Mouse (Mus musculus) midbrain, embryonic 11.5 days (tissue): ENCODE results near the gene Gm49369. TPM values are rescaled to one million over a fixed set of nuclear protein-coding genes. Genes with fewer than 3 reads are reported as not detected.
A peak's percentile ranks its signal among the peaks of the same experiment; 100 is the strongest.

Experiments
- ATAC-seq: fragments of 200-750 bp; cut with Nextera tagmentation; 2 replicates; pipeline ENCODE4 v1.8.0; 2017; ENCODE audit warnings: moderate TSS enrichment, moderate library complexity; ENCODE audit not compliant: low FRiP score
- DNase-seq: peaks from one replicate; pipeline ENCODE4 v3.0.0; 2015; ENCODE audit warnings: low spot score; ENCODE audit errors: missing footprints
- H3K27ac ChIP-seq: fragments of 300-500 bp; sonication (generic); 2 replicates; pipeline ENCODE4 v1.5.1; 2014; ENCODE audit warnings: low read depth, low read length
- H3K27me3 ChIP-seq: fragments of 300-500 bp; sonication (generic); 2 replicates; pipeline ENCODE4 v1.6.1; 2014; ENCODE audit warnings: mild to moderate bottlenecking, low read length, moderate library complexity, mixed read lengths; ENCODE audit not compliant: control insufficient read depth, insufficient read depth
- H3K36me3 ChIP-seq: fragments of 300-500 bp; sonication (generic); 2 replicates; pipeline ENCODE4 v1.6.1; 2014; ENCODE audit warnings: mild to moderate bottlenecking, low read length, moderate library complexity, mixed read lengths; ENCODE audit not compliant: control insufficient read depth, insufficient read depth
- H3K4me1 ChIP-seq: fragments of 300-500 bp; sonication (generic); 2 replicates; pipeline ENCODE4 v1.6.1; 2014; ENCODE audit warnings: low read length; ENCODE audit not compliant: control insufficient read depth, insufficient read depth
- H3K4me2 ChIP-seq: fragments of 300-500 bp; sonication (generic); 2 replicates; pipeline ENCODE4 v1.6.1; 2014; ENCODE audit warnings: mild to moderate bottlenecking, moderate library complexity
- H3K4me3 ChIP-seq: fragments of 300-500 bp; sonication (generic); 2 replicates; pipeline ENCODE4 v1.5.1; 2014; ENCODE audit warnings: low read depth, low read length
- H3K9ac ChIP-seq: fragments of 300-500 bp; sonication (generic); 2 replicates; pipeline ENCODE4 v1.6.1; 2014; ENCODE audit warnings: low read length
- H3K9me3 ChIP-seq: fragments of 300-500 bp; sonication (generic); 2 replicates; pipeline ENCODE4 v1.6.1; 2016; ENCODE audit warnings: low read length; ENCODE audit not compliant: control insufficient read depth
- WGBS: fragments of 180-500 bp; shearing (Covaris S2); extraction: QIAGEN DNeasy Blood & Tissue Kit; methylation state at CpG from one replicate; pipeline ENCODE4 v1.1.7; 2014; 5-methylcytosine and 5-hydroxymethylcytosine counted together
- polyA plus RNA-seq: library from polyadenylated mRNA; unstranded; fragments of >200 nt; fragmentation: Nextera tagmentation; extraction: Ambion mirVana; gene quantifications from 2 replicates; pipeline ENCODE4 v1.2.1, GENCODE M21; 2014

The Gm49369 gene
- polyA plus RNA-seq, 1 experiment from 2014 or later: 0.93 TPM

DNA sequence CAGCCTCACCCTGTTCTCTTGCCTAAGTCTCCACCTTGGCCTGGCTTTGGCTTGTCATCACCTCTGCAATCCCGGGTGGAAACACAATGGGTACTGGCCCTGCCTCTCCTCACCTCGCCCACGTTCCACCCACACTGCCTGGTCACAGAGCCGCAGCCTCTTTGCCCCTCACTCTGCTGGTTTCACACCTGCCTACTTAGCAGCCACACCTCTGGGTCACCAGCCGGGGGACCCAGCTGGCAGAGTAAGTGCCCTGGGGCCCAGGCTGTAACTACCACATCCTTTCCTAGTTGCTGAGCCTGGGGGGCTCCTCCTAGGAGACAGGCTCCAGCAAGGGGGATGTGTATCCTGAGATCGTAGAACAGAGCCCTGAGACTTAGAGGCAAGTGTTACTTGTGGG is 3.3 kb downstream of the Gm49369 start:
- 89% methylated on average over 6 of the region's 6 CpGs for WGBS
- Histone ChIP-seq H3K4me1 (no peaks in the 10 kb centered on the region), H3K36me3 (peaks cover 30% of the 10 kb centered on the region; the same call in 1 of the 2 replicates), H3K9me3 (no peaks in the 10 kb centered on the region), H3K27me3 (no peaks in the 10 kb centered on the region), H3K9ac (no peak overlapping the region), H3K4me2 (no peak overlapping the region), H3K4me3 (no peak overlapping the region), H3K27ac (no peak overlapping the region)
- no peak for ATAC-seq
- no peak for DNase-seq

DNA sequence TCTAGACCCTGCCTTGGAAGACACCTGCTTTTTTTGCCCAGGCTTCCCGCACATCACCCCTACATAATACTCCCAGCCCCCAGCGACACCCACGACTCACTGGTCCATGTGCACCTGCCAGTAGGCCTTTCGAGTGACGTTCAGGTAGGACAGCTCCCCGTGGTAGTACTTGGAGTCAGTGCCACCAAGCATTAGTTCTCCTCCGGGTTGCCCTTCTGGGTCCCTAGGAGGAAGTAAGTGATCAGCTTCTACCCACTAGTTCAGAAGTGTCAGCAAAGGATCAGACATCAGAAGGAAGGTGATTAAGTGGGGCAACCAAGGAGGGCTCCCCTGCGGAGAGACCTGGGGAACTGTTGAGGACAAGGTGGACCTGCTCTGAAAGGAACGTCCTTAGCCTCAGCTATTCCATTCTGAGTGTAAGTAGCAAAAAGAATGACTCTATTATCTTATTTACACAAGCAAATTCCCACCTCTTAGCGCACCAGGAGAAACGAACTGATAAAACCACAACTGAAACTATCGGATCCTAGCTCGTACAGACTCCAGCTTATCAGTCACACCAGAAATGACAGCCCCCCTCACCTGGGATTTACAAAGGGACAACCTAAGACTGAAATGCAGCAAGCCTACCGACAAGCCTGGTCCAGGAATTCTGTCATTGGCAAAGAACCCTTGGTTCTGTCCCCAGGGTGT is 5.1 kb downstream of the Gm49369 start:
- Histone ChIP-seq H3K4me2 (no peak overlapping the region), H3K4me3 (no peak overlapping the region), H3K9me3 (no peaks in the 10 kb centered on the region), H3K27me3 (peaks cover 8% of the 10 kb centered on the region), H3K9ac (no peak overlapping the region), H3K36me3 (peaks cover 27% of the 10 kb centered on the region; the same call in 1 of the 2 replicates), H3K4me1 (peaks cover under 1% of the 10 kb centered on the region; the same call in 1 of the 2 replicates), H3K27ac (no peak overlapping the region)
- no peak for ATAC-seq
- 90% methylated on average over 14 of the region's 14 CpGs for WGBS
- no peak for DNase-seq

DNA sequence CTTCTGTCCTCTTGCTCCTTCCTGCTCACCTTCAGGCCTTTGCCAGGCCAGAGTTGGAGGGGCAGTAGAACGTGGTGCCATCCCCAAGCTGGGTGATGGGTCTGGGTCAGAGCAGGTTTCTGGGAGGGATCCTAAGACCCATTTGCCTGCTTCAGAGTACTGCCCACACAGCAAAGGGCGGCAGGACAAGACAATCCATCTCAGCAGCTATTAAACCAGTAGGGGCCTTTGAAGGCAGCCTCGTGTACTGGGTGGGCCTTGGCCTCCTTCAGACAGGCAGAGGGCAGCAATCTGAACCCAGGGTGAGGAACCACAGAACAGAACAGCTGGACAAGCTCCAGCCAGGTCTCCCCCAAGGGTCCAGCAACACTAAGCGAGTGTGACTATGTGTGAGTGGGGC is 6.4 kb downstream of the Gm49369 start:
- Histone ChIP-seq H3K9me3 (no peaks in the 10 kb centered on the region), H3K27me3 (peaks cover 20% of the 10 kb centered on the region), H3K36me3 (peaks cover 17% of the 10 kb centered on the region; the same call in 1 of the 2 replicates), H3K4me1 (peaks cover 8% of the 10 kb centered on the region; the same call in 1 of the 2 replicates), H3K27ac (no peak overlapping the region), H3K9ac (no peak overlapping the region), H3K4me2 (no peak overlapping the region), H3K4me3 (no peak overlapping the region)
- 85% methylated on average over 4 of the region's 4 CpGs for WGBS
- ATAC-seq (no peak), DNase-seq (no peak)

DNA sequence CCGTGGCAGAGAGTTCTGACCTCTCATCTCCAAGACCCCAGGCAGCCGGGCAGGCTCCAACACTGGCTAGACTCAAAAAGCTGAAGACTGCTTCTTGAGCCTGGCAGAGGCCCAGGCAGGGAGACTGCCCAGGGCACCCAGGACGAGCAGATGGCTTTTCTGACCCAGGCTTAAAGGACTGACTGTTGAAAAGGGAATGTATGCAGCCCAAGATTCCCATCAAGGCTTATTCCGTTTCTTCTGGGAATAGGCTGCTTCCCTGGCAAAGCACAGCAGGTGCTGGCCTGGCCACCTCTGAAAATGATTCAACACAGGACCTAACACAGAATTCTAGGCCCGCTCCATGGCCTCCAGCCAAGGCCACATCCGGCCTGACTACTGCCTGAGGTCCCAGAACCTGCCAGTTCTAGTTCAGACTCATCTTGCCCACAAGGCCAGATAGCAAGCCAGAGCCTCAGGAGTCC is 7.2 kb downstream of the Gm49369 start:
- 81% methylated on average over 6 of the region's 6 CpGs for WGBS
- ATAC-seq (no peak), DNase-seq (no peak)
- Histone ChIP-seq H3K9ac (no peak overlapping the region), H3K27me3 (peaks cover 23% of the 10 kb centered on the region), H3K4me2 (no peak overlapping the region), H3K27ac (no peak overlapping the region), H3K4me1 (peaks cover 8% of the 10 kb centered on the region; the same call in 1 of the 2 replicates), H3K36me3 (peaks cover 11% of the 10 kb centered on the region; the same call in 1 of the 2 replicates), H3K9me3 (no peaks in the 10 kb centered on the region), H3K4me3 (no peak overlapping the region)

DNA sequence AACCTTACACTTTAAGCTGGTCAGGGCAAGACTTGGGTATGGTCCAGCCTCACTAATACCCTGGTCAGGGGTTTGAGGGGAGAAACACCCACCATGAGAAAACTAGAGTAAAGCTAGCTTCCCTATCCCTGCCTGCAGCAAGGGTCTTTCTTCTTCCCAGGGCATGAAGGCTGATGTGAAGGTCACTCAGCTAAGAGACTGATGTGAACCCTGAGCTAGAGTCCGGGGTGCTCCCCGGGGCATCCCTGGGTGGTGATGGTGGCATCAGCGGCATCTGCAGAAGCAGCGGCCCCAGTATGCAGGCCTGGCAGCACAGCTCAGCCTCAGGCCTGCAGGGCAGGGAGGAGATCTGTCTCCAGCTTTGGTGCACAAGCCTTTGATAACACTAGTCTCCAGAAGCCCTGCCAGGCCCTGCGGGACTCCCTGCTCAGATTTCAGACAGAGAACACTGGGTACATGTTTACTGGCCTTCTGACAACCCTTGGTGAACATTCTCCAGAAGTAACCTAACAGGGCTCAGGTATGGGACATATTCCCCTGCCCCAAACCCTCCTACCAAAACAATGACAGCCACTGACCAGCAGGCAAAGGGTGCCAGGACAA is 8.0 kb downstream of the Gm49369 start:
- H3K27me3 ChIP-seq: peaks cover 23% of the 10 kb centered on the region

DNA sequence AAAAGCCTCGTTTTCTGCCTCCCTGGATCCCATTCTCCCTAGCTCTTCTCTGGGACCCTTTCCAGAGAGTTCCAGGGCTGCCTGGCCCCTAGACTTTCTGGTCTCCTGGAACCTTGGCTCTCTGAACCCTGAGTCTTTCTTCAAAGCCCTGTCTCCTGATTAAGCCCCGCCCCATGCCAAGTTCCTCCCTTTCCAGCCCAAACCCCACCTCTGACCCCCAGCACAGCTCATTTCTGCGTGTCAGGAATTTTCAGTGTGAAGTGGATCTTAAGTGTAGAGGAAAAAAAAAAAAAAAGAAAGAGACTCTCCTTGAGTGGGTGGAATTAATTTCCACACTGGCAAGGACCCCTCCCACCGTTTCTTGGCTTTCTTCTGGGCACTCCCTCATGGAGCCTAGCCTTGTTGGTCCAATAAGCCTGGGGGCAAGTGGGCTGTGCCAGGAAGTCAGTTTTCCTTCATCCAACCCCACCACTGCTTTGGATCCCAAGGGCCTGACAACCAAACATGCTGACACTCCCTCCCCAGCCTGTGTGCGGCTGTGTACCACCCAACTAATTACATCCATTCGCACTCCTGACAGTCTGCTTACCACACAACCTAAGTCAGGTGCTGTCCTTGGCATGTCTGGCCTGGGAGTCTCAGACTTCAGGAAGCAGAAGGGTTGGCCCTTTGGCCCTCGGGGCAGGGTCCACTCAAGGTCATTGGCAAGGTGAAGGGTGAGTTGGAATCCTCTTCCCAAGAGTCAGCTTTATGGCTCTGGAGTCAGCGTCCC is 8.6 kb downstream of the Gm49369 start, which contains the start of gene Ifitm10:
TSS of gene Ifitm10 (minus strand) at position 113 of the 772 bp plus-strand sequence.
- DNase-seq: no peak
- Histone ChIP-seq H3K9me3 (no peaks in the 10 kb centered on the region), H3K4me1 (peaks cover 8% of the 10 kb centered on the region; the same call in 1 of the 2 replicates), H3K4me2 (no peak within 1 kb of the TSS), H3K27ac (no peak within 1 kb of the TSS), H3K27me3 (peaks cover 23% of the 10 kb centered on the region), H3K36me3 (peaks cover 7% of the 10 kb centered on the region; the same call in 1 of the 2 replicates), H3K4me3 (no peak within 1 kb of the TSS), H3K9ac (no peak within 1 kb of the TSS)
- WGBS: 74% methylated on average over 8 of the region's 8 CpGs
- no peak for ATAC-seq

More for the DNA sequence above, 8.0 kb downstream of the Gm49369 start:
- Histone ChIP-seq H3K4me3 (no peak overlapping the region), H3K36me3 (peaks cover 10% of the 10 kb centered on the region; the same call in 1 of the 2 replicates), H3K9me3 (no peaks in the 10 kb centered on the region), H3K27ac (no peak overlapping the region), H3K4me2 (no peak overlapping the region), H3K9ac (no peak overlapping the region), H3K4me1 (peaks cover 8% of the 10 kb centered on the region; the same call in 1 of the 2 replicates)
- WGBS: 90% methylated on average over 5 of the region's 5 CpGs
- no peak for ATAC-seq
- no peak for DNase-seq

DNA sequence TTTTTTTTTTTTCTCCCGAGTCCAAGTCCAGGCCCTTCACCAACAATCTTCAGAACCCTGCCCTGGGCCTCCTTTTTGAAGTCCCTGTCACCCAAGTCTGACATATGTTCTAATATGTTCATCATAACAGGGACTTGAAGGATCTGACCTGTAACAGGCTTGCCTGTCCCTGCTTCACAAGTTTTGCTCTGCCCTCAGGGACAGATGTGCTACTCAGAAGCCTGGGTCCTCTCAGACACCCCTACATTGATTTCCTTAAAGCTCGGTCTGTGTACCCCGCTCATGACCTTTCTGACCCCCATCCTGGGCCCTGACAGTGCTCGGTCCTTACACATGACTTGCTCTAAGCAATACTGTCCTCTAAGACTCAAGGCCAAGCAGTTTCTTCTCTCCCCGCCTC is 9.4 kb downstream of the Gm49369 start:
- H3K9ac ChIP-seq: no peak overlapping the region
- ATAC-seq (no peak), DNase-seq (no peak)
- peaks cover 7% of the 10 kb centered on the region; the same call in 1 of the 2 replicates for H3K36me3 ChIP-seq
- H3K27me3 ChIP-seq: peaks cover 23% of the 10 kb centered on the region
- H3K27ac ChIP-seq: no peak overlapping the region
- H3K9me3 ChIP-seq: no peaks in the 10 kb centered on the region
- H3K4me1 ChIP-seq: peaks cover 8% of the 10 kb centered on the region; the same call in 1 of the 2 replicates
- H3K4me3 ChIP-seq: no peak overlapping the region
- WGBS: 73% methylated on average over 5 of the region's 5 CpGs
- no peak overlapping the region for H3K4me2 ChIP-seq

DNA sequence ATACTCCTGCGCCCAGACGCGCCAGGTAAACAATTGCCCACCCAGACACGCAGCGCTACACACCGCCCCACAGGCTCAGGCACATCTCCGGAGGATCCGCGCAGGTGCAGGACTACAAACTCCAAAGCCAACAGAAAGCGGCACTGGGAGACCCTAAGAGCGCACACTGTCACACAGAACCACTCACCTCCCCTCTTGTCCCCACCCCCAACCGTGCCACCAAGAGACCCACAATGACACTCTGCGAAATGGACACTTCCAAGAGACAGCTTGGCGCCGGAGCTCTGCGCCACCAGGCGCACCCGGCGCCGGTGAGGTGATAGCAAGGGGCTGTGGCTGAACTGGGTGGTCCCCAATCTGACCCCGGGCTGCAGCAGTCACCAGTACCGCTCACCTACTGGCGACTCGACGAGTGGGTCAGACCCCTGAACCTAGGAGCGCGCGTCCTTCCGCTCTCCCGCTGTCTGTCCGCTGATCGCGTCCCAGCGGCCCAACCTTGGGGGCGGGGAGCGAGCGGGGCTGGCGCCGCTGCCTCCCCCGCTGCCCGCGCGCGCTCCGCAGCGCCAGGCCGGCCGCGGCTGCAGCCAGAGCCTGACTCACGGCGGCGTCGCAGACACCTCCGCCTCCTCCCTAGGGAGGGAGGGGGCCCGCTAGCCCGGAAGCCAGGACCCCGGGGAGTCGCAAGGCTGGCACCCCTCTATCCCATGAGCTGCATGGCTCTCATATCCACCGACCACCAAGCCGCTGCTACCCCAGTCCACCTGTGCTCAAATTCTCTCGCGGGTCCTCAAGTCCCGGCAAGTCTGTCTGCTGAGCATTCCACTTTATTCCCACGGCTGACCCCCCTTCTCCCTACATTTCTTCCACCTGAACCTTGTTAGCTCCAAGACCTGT is 10.5 kb downstream of the Gm49369 start:
- WGBS: 1% methylated on average over 58 of the region's 64 CpGs

More for the DNA sequence above, 10.5 kb downstream of the Gm49369 start:
- Histone ChIP-seq H3K9me3 (no peaks in the 10 kb centered on the region), H3K4me1 (peaks cover 8% of the 10 kb centered on the region; the same call in 1 of the 2 replicates), H3K4me2 (peak overlapping the region; percentile 47), H3K36me3 (peaks cover 7% of the 10 kb centered on the region; the same call in 1 of the 2 replicates), H3K27ac (no peak overlapping the region), H3K4me3 (peak overlapping the region; percentile 27), H3K27me3 (peaks cover 23% of the 10 kb centered on the region), H3K9ac (no peak overlapping the region; the same call in 1 of the 2 replicates)
- ATAC-seq (no peak), DNase-seq (peak; percentile 87)
